Mouse (Mus musculus): ENCODE measurements around the gene Ect2. TPM values are rescaled to one million over a fixed set of nuclear protein-coding genes. Genes with fewer than 3 reads are reported as not detected.

The Ect2 gene
- 34.2 and 62.2 TPM in 2 replicates for polyA plus RNA-seq (2011; ENCODE audit: insufficient read length, low read depth, missing spikeins)

- TF ChIP-seq POLR2A (IDR thresholded peaks at IDR 0.05; ENCODE audit: low read depth, low read length) (peak; percentile 55), CTCF (IDR thresholded peaks at IDR 0.05; ENCODE audit: borderline replicate concordance, insufficient read depth, low read length) (no peak)
- H3K4me1 ChIP-seq (ENCODE audit: control insufficient read depth, insufficient read depth, low read length), result peaks cover 5% of the 10 kb centered on the region; the same call in 1 of the 2 replicates
- peak within 1 kb of the TSS; percentile 77 for H3K27ac ChIP-seq (ENCODE audit: insufficient read depth, low read length)
- peak within 1 kb of the TSS; percentile 72 for H3K4me3 ChIP-seq (ENCODE audit: insufficient read depth, low read length)
Measured at GRCm38 (mm10) chr3:27153701-27154209, at the start of gene Ect2. TSS of gene Ect2 (minus strand) at chr3:27153878.

GRCm38 (mm10) chr3:27201728-27202411 is 48.2 kb upstream of the Ect2 start:
- H3K4me1 ChIP-seq (ENCODE audit: control insufficient read depth, insufficient read depth, low read length), result peaks cover 7% of the 10 kb centered on the region
- TF ChIP-seq CTCF (IDR thresholded peaks at IDR 0.05; ENCODE audit: borderline replicate concordance, insufficient read depth, low read length) (no peak), POLR2A (IDR thresholded peaks at IDR 0.05; ENCODE audit: low read depth, low read length) (no peak)
- H3K4me3 ChIP-seq (ENCODE audit: insufficient read depth, low read length), result no peak overlapping the region
- no peak overlapping the region for H3K27ac ChIP-seq (ENCODE audit: insufficient read depth, low read length)

DNA sequence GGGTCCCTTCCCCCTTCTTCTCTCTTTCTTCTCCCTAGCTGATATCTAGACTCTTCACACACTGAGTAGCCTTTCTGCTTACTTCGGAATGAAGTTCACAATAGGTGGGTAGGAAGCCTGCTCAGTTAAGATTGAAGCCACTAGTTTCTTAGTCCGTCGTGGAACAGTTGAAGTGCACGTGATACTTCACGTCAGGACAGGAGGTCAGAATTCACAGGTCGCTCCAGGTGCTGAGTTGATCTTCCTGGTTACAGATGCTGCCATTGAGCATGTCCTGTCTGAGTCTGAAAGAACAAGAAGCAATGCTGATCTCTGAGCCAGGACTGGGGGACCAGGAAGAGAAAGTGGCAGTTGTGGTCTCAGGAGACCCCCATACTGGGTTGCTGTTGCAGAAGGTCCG is 45.4 kb upstream of the Ect2 start:
- H3K27ac ChIP-seq (ENCODE audit: insufficient read depth, low read length), result no peak overlapping the region
- TF ChIP-seq CTCF (IDR thresholded peaks at IDR 0.05; ENCODE audit: borderline replicate concordance, insufficient read depth, low read length), result no peak
- H3K4me3 ChIP-seq (ENCODE audit: insufficient read depth, low read length), result no peak overlapping the region
- H3K4me1 ChIP-seq (ENCODE audit: control insufficient read depth, insufficient read depth, low read length), result no peaks in the 10 kb centered on the region; the same call in 1 of the 2 replicates

DNA sequence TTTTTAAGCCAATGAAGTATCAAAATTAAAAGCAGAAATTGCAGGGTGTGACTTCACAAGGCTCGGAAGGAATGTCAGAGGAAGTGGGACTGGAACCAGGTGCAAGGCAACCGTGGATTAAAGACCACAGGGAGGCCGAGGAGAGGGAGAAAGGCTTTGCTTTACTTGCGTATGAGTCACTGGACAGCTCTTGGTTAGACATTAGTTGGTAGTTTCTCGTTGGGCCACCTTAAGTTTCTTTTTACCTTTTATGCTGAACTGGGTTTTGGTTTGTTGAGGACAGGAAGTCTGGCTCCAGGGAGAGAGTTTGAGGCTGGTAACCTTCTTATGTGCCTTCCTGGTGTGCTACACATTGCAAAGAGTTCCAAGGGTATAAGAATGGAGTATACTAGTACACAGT is 44.1 kb upstream of the Ect2 start:
- TF ChIP-seq POLR2A (IDR thresholded peaks at IDR 0.05; ENCODE audit: low read depth, low read length) (no peak), CTCF (IDR thresholded peaks at IDR 0.05; ENCODE audit: borderline replicate concordance, insufficient read depth, low read length) (no peak)
- Histone ChIP-seq H3K4me1 (ENCODE audit: control insufficient read depth, insufficient read depth, low read length) (no peaks in the 10 kb centered on the region; the same call in 1 of the 2 replicates), H3K27ac (ENCODE audit: insufficient read depth, low read length) (no peak overlapping the region), H3K4me3 (ENCODE audit: insufficient read depth, low read length) (no peak overlapping the region)

GRCm38 (mm10) chr3:27196529-27196928 is 42.9 kb upstream of the Ect2 start:
- no peak for TF ChIP-seq POLR2A (IDR thresholded peaks at IDR 0.05; ENCODE audit: low read depth, low read length)
- no peak for TF ChIP-seq CTCF (IDR thresholded peaks at IDR 0.05; ENCODE audit: borderline replicate concordance, insufficient read depth, low read length)
- no peak overlapping the region for H3K27ac ChIP-seq (ENCODE audit: insufficient read depth, low read length)
- no peaks in the 10 kb centered on the region; the same call in 1 of the 2 replicates for H3K4me1 ChIP-seq (ENCODE audit: control insufficient read depth, insufficient read depth, low read length)
- H3K4me3 ChIP-seq (ENCODE audit: insufficient read depth, low read length), result no peak overlapping the region

- H3K27ac ChIP-seq (ENCODE audit: insufficient read depth, low read length), result no peak overlapping the region
- H3K4me1 ChIP-seq (ENCODE audit: control insufficient read depth, insufficient read depth, low read length), result no peaks in the 10 kb centered on the region; the same call in 1 of the 2 replicates
- H3K4me3 ChIP-seq (ENCODE audit: insufficient read depth, low read length), result no peak overlapping the region
- TF ChIP-seq CTCF (IDR thresholded peaks at IDR 0.05; ENCODE audit: borderline replicate concordance, insufficient read depth, low read length) (no peak), POLR2A (IDR thresholded peaks at IDR 0.05; ENCODE audit: low read depth, low read length) (no peak)
Measured at GRCm38 (mm10) chr3:27195573-27196227, 42.0 kb upstream of the Ect2 start.

DNA sequence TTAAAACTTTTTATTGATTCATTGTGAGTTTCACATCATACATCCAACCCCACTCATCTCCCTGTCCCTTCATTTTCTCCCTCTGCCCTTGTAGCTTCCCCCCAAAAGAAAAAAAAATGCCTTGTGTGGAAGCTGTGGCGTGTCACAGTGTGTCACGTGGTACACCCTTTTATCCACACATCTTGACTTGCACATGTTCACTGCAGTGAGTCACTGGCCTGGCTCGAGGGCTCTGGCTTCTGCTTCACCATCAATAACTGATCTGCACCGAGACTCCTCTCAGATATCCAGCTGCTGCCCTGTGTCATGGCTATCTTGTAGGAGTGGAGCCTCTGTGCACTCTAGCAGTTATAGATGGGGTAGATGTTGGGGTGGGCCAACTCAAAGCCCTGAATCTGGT is 41.5 kb upstream of the Ect2 start:
- no peaks in the 10 kb centered on the region; the same call in 1 of the 2 replicates for H3K4me1 ChIP-seq (ENCODE audit: control insufficient read depth, insufficient read depth, low read length)
- TF ChIP-seq CTCF (IDR thresholded peaks at IDR 0.05; ENCODE audit: borderline replicate concordance, insufficient read depth, low read length) (no peak), POLR2A (IDR thresholded peaks at IDR 0.05; ENCODE audit: low read depth, low read length) (no peak)
- no peak overlapping the region for H3K4me3 ChIP-seq (ENCODE audit: insufficient read depth, low read length)
- H3K27ac ChIP-seq (ENCODE audit: insufficient read depth, low read length), result no peak overlapping the region

DNA sequence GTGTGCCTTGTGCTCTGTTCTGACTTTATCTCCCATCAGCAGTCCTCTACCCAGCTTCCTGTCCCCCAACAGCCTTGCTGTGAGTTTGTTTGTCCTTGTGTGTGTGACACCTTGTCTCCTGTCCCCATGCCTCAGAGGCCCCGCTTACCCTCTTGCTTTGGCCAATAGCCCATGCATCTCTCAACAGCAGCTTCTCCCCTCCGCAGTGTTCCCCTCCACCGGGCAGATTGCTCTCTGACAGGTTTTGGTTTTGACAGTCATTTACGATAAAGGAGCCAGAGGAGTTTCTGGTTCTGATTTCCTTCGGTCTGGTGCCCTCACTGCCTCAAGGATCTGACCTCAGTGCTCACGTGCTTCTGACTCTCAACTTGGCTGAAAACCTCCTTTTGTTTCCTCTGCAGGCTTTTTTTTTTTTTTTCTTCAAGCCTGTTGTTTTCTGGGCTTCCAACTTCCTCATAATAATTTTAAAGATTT is 40.2 kb upstream of the Ect2 start:
- H3K4me3 ChIP-seq (ENCODE audit: insufficient read depth, low read length), result no peak overlapping the region
- no peak for TF ChIP-seq POLR2A (IDR thresholded peaks at IDR 0.05; ENCODE audit: low read depth, low read length)
- no peak for TF ChIP-seq CTCF (IDR thresholded peaks at IDR 0.05; ENCODE audit: borderline replicate concordance, insufficient read depth, low read length)
- H3K27ac ChIP-seq (ENCODE audit: insufficient read depth, low read length), result no peak overlapping the region
- no peaks in the 10 kb centered on the region; the same call in 1 of the 2 replicates for H3K4me1 ChIP-seq (ENCODE audit: control insufficient read depth, insufficient read depth, low read length)

DNA sequence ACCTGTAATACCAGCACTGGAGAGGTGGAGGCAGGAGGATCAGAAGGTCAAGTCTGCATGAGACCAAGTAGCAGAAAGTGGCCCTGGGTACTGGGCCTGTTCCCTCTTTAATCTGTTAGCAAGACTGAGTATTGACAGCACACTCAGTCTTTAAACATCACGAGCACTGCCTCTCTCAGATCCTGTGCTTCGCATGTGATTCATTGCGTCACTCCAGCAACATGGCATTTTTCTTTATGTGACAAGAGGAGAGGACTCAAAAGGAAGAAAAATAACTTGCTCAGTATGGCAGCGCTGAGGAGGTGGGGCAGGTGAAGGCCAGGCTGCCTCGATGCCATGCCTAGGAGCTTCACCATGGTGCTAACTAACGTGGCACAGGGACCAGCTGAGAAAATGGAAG is 38.2 kb upstream of the Ect2 start:
- Histone ChIP-seq H3K27ac (ENCODE audit: insufficient read depth, low read length) (no peak overlapping the region), H3K4me1 (ENCODE audit: control insufficient read depth, insufficient read depth, low read length) (no peaks in the 10 kb centered on the region; the same call in 1 of the 2 replicates), H3K4me3 (ENCODE audit: insufficient read depth, low read length) (no peak overlapping the region)
- TF ChIP-seq POLR2A (IDR thresholded peaks at IDR 0.05; ENCODE audit: low read depth, low read length) (no peak), CTCF (IDR thresholded peaks at IDR 0.05; ENCODE audit: borderline replicate concordance, insufficient read depth, low read length) (no peak)

- H3K4me3 ChIP-seq (ENCODE audit: insufficient read depth, low read length), result no peak overlapping the region
- H3K4me1 ChIP-seq (ENCODE audit: control insufficient read depth, insufficient read depth, low read length), result no peaks in the 10 kb centered on the region; the same call in 1 of the 2 replicates
- H3K27ac ChIP-seq (ENCODE audit: insufficient read depth, low read length), result no peak overlapping the region
- no peak for TF ChIP-seq POLR2A (IDR thresholded peaks at IDR 0.05; ENCODE audit: low read depth, low read length)
- no peak for TF ChIP-seq CTCF (IDR thresholded peaks at IDR 0.05; ENCODE audit: borderline replicate concordance, insufficient read depth, low read length)
Measured at GRCm38 (mm10) chr3:27190865-27191264, 37.2 kb upstream of the Ect2 start.
